Mouse (Mus musculus) E14TG2a.4 (cell line): Measurements from ENCODE around the gene Gp9.

Source experiments
- CTCF ChIP-seq: conservative IDR thresholded peaks from 2 replicates; pipeline ENCODE4 v1.5.1; 2014; ENCODE audit warnings: low read length
- NANOG ChIP-seq: IDR thresholded peaks from 2 replicates; pipeline ENCODE4 v1.6.1; 2014; ENCODE audit warnings: borderline replicate concordance, low read length, mixed read lengths
- POU5F1 ChIP-seq: IDR thresholded peaks from 2 replicates; pipeline ENCODE4 v1.6.1; 2014; ENCODE audit warnings: low read length, borderline replicate concordance

GRCm38 (mm10) chr6:87784033-87784432, 6.2 kb downstream of the Gp9 start:
- TF ChIP-seq CTCF (no peak), POU5F1 (no peak), NANOG (no peak)
